Mouse (Mus musculus) liver, embryonic 16.5 days (tissue): ENCODE data around the gene Vwce. TPM values are rescaled to one million over a fixed set of nuclear protein-coding genes. Genes with fewer than 3 reads are reported as not detected.
A peak's percentile ranks its signal among the peaks of the same experiment; 100 is the strongest.

Experiments
- ATAC-seq: fragments of 200-750 bp; cut with Nextera tagmentation; 2 replicates; pipeline ENCODE4 v1.8.0; 2017; ENCODE audit warnings: low read depth, mild to moderate bottlenecking, moderate number of reproducible peaks, moderate library complexity
- H3K27ac ChIP-seq: fragments of 300-500 bp; sonication (generic); 2 replicates; pipeline ENCODE4 v1.5.1; 2014; ENCODE audit warnings: mild to moderate bottlenecking, low read length
- H3K27me3 ChIP-seq: fragments of 300-500 bp; sonication (generic); 2 replicates; pipeline ENCODE4 v1.6.1; 2014; ENCODE audit warnings: low read depth, low read length, mixed read lengths; ENCODE audit not compliant: control insufficient read depth, insufficient read depth
- H3K36me3 ChIP-seq: fragments of 300-500 bp; sonication (generic); 2 replicates; pipeline ENCODE4 v1.6.1; 2014; ENCODE audit warnings: mild to moderate bottlenecking; ENCODE audit not compliant: control insufficient read depth, insufficient read depth
- H3K4me1 ChIP-seq: fragments of 300-500 bp; sonication (generic); 2 replicates; pipeline ENCODE4 v1.6.1; 2014; ENCODE audit warnings: low read depth, low read length, mixed read lengths; ENCODE audit not compliant: control insufficient read depth
- H3K4me2 ChIP-seq: fragments of 300-500 bp; sonication (generic); 2 replicates; pipeline ENCODE4 v1.6.1; 2014; ENCODE audit warnings: low read depth, low read length, mixed read lengths
- H3K4me3 ChIP-seq: fragments of 300-500 bp; sonication (generic); 2 replicates; pipeline ENCODE4 v1.5.1; 2014; ENCODE audit warnings: low read depth, mild to moderate bottlenecking, low read length
- H3K9ac ChIP-seq: fragments of 300-500 bp; sonication (generic); 2 replicates; pipeline ENCODE4 v1.6.1; 2014; ENCODE audit warnings: low read depth, low read length
- H3K9me3 ChIP-seq: fragments of 300-500 bp; sonication (generic); replicated peaks from 2 replicates; pipeline ENCODE4 v1.6.1; 2016; ENCODE audit warnings: low read length; ENCODE audit not compliant: control insufficient read depth
- WGBS: fragments of 180-500 bp; shearing (Covaris S2); extraction: QIAGEN DNeasy Blood & Tissue Kit; methylation state at CpG from one replicate; pipeline ENCODE4 v1.1.7; 2014; ENCODE audit not compliant: insufficient replicate concordance; 5-methylcytosine and 5-hydroxymethylcytosine counted together
- polyA plus RNA-seq: library from polyadenylated mRNA; unstranded; fragments of >200 nt; fragmentation: Nextera tagmentation; extraction: Ambion mirVana; gene quantifications from 2 replicates; pipeline ENCODE4 v1.2.1, GENCODE M21; 2015

Gene Vwce
- polyA plus RNA-seq, 1 experiment from 2014 or later, result 16.0 TPM

DNA sequence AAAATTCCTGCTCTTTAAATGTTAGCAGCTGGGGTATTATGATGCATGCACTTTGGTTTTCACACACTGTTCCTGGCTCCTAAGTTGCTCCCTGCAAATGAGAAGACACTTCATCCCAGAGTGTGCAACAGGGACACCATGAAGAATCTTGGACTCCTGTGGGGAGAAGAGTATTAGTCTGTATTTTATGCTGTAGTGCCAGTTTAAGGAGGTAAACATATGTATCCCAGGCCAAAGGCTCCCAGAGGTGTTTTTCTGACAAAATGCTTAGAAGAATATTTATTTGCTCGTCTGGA, 44.7 kb downstream of the Vwce start:
- Histone ChIP-seq H3K4me1 (peaks cover 7% of the 10 kb centered on the region), H3K4me3 (no peak overlapping the region), H3K9me3 (no peaks in the 10 kb centered on the region), H3K27ac (no peak overlapping the region), H3K9ac (no peak overlapping the region), H3K4me2 (no peak overlapping the region), H3K27me3 (no peaks in the 10 kb centered on the region), H3K36me3 (no peaks in the 10 kb centered on the region)
- WGBS, result 60% methylated on average over 1 of the region's 1 CpGs
- ATAC-seq, result no peak

DNA sequence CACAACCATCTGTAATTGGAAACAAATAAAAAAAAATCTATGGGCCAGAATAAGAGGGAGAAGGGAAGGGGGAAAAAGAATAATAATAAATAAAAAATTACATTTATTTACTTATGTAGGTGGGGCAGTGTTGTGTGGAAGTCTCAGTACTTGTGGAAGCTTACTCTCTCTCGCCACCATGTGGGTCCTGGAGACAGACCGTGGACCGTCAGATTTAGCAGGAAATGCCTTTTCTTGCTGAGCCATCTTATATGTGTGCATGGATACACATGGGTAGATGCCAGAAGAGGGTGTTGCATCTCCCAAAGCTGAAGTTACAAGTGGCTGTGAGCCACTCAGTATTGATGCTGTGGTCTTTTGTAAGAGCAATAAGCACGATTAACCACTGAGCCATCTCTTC, 47.6 kb downstream of the Vwce start:
- H3K4me2 ChIP-seq, result no peak overlapping the region
- H3K4me3 ChIP-seq, result no peak overlapping the region
- peaks cover 13% of the 10 kb centered on the region for H3K4me1 ChIP-seq
- H3K27ac ChIP-seq, result no peak overlapping the region
- no peaks in the 10 kb centered on the region for H3K36me3 ChIP-seq
- no peak overlapping the region for H3K9ac ChIP-seq
- no peak for ATAC-seq
- WGBS, result 35% methylated on average over 4 of the region's 4 CpGs
- H3K9me3 ChIP-seq, result no peaks in the 10 kb centered on the region
- no peaks in the 10 kb centered on the region for H3K27me3 ChIP-seq

DNA sequence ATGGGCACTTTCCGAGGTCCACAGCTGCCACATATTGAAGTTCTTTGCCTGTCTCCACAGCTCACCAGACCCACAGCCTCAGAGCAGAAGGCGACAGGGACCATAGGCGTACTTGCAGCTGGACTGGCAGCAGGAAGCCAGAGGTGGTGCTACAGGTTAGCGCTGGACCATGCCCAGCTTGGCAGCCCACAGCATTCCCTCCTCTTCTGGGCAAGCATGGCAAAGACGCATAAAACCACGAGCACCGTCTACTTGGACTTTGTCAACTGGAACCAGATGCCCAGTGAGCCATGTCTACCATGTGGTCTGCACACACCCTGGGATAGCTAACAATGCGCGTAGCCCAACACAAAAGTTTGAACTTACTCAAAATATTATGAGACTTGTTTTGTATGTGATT, 51.1 kb downstream of the Vwce start:
- Histone ChIP-seq H3K4me1 (peaks cover 22% of the 10 kb centered on the region), H3K4me3 (no peak overlapping the region), H3K36me3 (no peaks in the 10 kb centered on the region), H3K27me3 (no peaks in the 10 kb centered on the region), H3K27ac (no peak overlapping the region), H3K9me3 (no peaks in the 10 kb centered on the region), H3K9ac (no peak overlapping the region), H3K4me2 (no peak overlapping the region)
- 77% methylated on average over 9 of the region's 9 CpGs for WGBS
- no peak for ATAC-seq

DNA sequence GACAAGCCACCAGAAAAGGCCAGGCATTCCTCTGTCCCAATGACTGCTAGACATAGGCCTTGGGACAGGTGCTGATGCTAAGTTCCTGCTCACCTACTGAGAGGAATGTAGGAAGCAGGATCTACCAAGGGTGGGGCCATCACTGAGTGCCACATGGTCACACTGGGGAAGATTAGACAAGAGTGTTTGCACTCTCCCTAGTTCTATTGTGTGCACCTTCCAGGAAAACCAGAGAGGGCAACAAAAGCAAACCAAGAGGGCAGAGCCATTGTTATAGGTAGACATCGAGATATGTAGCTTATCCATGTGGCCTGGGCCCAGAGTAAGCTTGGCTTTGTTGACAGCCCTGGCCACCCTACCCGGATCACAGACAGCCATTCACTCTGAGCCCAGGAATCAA, 51.7 kb downstream of the Vwce start:
- H3K4me2 ChIP-seq, result no peak overlapping the region
- H3K9ac ChIP-seq, result no peak overlapping the region
- no peak for ATAC-seq
- H3K9me3 ChIP-seq, result no peaks in the 10 kb centered on the region
- no peak overlapping the region for H3K4me3 ChIP-seq
- WGBS, result 41% methylated on average over 2 of the region's 2 CpGs
- H3K36me3 ChIP-seq, result no peaks in the 10 kb centered on the region
- no peaks in the 10 kb centered on the region for H3K27me3 ChIP-seq
- peaks cover 29% of the 10 kb centered on the region for H3K4me1 ChIP-seq
- H3K27ac ChIP-seq, result no peak overlapping the region

DNA sequence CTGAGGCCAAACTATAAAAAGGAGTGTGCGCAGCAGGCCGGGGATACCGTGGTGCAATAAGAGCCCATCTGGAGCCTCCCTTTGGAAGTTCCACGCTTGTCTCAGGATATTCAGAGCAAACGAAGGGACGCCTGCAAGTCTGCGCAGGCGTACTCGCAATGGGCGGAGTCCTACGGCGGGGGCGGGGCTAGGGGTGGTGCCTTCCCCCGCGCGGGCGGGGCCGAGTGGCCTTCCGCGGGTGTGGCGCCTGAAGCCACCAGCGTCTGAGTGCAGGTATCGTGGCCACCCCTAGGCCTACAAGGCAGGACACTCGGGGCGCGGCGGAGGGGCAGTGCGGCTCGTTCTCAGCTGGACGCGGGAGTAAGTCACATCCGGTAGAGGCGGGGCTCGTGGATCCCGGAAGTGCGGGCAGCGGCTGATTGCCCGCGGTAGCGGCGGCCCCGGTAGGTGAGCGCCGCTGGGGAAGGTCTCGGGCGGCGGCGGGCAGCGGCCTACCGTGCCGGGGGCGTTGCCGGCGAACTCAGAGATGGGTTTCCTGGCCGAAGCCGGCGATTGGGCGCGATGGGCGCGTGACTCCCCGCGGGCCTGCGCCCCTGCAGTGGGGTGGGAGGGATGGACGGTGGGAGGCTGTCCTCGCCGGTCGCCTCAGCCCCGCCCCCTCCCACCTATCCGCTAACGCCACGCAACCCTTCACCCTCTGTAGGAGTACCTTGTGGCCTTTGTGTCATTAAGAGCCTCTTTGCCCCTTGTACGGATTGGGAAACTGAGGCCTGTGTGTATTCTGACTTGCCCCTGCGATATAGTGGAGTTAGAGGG, 54.7 kb downstream of the Vwce start, which contains the start of gene Vps37c:
Gene Vps37c (plus strand): TSS at position 199 of the 816 bp plus-strand sequence.
- Histone ChIP-seq H3K4me3 (peak within 1 kb of the TSS; percentile 88), H3K9ac (peak within 1 kb of the TSS; percentile 87), H3K27me3 (no peaks in the 10 kb centered on the region), H3K4me1 (peaks cover 48% of the 10 kb centered on the region), H3K4me2 (peak within 1 kb of the TSS; percentile 79), H3K36me3 (no peaks in the 10 kb centered on the region), H3K27ac (peak within 1 kb of the TSS; percentile 97), H3K9me3 (no peaks in the 10 kb centered on the region)
- 0% methylated on average over 73 of the region's 74 CpGs for WGBS
- ATAC-seq, result peak; percentile 92

DNA sequence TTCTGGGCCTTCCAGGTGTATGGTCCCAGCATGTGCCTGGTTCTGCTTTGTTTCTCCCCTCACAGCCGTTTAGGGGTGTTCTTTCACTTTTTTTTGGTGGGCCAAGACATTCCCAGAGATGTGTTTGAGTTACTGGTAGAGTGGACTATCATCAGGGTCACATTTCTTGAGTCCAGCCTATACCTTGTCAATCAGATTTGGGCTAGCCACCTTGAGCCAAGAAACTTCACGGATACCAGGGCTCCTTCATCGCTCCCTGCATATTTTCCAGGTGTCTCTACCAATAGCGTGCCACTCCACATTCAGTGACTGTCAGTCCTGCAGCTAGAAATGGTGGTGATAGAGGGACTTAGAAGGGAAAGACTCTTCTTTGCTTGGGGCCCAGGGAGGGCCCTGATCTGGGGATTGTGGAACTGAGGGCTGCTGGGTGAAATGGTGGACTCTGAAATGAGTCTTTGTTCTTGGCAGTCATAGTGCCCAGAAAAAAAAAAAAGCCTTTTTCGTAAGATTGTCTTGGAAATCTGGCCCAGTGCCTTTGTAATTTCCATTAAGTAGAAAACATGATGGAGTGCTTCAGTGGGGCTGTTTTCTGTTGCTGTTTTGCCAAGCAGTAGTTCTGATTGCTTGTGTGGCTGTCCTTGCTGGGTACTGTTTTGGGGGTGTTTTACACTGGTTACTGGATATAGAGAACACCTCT, 55.6 kb downstream of the Vwce start:
- H3K27ac ChIP-seq, result peak overlapping the region; percentile 97
- H3K4me3 ChIP-seq, result peak overlapping the region; percentile 88
- 57% methylated on average over 5 of the region's 5 CpGs for WGBS
- peaks cover 48% of the 10 kb centered on the region for H3K4me1 ChIP-seq
- no peaks in the 10 kb centered on the region for H3K27me3 ChIP-seq
- peak overlapping the region; percentile 87 for H3K9ac ChIP-seq
- no peaks in the 10 kb centered on the region for H3K36me3 ChIP-seq
- ATAC-seq, result no peak
- H3K4me2 ChIP-seq, result peak overlapping the region; percentile 79
- H3K9me3 ChIP-seq, result no peaks in the 10 kb centered on the region

DNA sequence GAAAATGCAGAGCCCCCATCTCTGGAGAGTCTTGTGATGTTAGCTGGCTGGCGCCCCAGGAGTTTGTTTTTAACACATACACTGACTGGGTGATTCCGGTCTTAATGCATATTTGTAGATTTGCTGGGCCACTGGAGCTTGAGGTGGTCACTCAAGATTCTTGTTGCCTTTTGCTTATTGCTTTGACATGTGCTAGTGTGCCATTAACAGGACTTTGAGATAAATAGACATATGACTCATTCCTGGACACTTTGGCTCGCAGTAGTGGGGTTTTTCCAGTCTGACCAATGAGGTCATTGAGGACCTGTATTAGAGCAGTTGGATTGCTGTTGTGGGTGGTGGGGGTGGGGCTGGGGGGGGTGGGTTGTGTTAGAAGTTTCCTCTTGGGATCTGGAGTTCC, 56.3 kb downstream of the Vwce start:
- H3K4me2 ChIP-seq, result peak overlapping the region; percentile 79
- H3K4me1 ChIP-seq, result peaks cover 50% of the 10 kb centered on the region
- 66% methylated on average over 3 of the region's 3 CpGs for WGBS
- no peak overlapping the region for H3K9ac ChIP-seq
- no peak for ATAC-seq
- no peaks in the 10 kb centered on the region for H3K9me3 ChIP-seq
- peak overlapping the region; percentile 88; the same call in 1 of the 2 replicates for H3K4me3 ChIP-seq
- H3K27ac ChIP-seq, result peak overlapping the region; percentile 97
- H3K36me3 ChIP-seq, result no peaks in the 10 kb centered on the region
- no peaks in the 10 kb centered on the region for H3K27me3 ChIP-seq

DNA sequence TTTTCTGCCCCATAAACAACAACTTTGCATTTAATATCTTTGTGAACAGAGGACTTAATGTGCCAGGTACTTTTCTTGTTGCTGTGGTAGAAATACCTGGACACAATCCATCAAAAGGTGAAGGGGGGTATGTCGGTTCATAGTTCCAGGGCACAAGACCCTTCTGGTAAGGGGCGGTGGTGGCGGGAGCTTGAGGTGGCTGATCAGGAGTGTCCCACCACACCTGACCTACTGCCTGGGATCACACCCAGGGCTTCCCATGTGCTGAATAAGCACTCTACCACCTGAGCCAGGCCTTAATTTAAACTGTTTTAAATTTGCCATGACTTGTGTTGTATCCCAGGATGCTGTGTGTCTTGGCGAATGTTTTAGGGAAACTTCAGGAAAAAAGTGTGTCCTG, 57.1 kb downstream of the Vwce start:
- 77% methylated on average over 4 of the region's 4 CpGs for WGBS
- Histone ChIP-seq H3K27me3 (no peaks in the 10 kb centered on the region), H3K36me3 (no peaks in the 10 kb centered on the region), H3K9ac (0 out of 2 replicates have a peak overlapping the region, but pooled peaks have one; percentile 5), H3K4me2 (0 out of 2 replicates have a peak overlapping the region, but pooled peaks have one; percentile 32), H3K9me3 (no peaks in the 10 kb centered on the region), H3K4me1 (peaks cover 53% of the 10 kb centered on the region), H3K27ac (peak overlapping the region; percentile 36), H3K4me3 (no peak overlapping the region)
- ATAC-seq, result no peak

DNA sequence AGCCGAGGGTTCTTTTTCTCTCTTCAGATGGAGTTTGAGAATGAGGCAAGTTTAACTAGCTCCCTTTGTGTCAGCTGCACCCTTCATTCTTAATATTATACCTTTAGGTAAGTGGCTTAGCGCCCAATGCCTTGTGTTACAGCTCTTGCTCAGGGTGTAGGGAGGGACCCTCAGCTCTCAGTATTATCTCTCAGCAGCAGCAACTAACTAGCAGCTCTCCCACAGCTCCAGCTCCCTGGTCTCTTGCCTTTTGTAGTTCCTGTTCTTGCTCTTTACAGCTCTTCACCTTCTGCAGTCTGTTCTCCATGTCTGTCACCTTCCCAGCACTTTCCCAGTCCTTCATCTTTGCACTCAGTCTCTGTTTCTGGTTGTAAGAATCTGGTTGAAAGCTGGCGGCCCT, 57.6 kb downstream of the Vwce start:
- 26% methylated on average over 3 of the region's 3 CpGs for WGBS
- peak overlapping the region; percentile 54 for H3K27ac ChIP-seq
- no peaks in the 10 kb centered on the region for H3K9me3 ChIP-seq
- no peaks in the 10 kb centered on the region for H3K27me3 ChIP-seq
- ATAC-seq, result no peak
- no peaks in the 10 kb centered on the region for H3K36me3 ChIP-seq
- H3K4me1 ChIP-seq, result peaks cover 54% of the 10 kb centered on the region
- peak overlapping the region; percentile 30; the same call in 1 of the 2 replicates for H3K9ac ChIP-seq
- H3K4me3 ChIP-seq, result no peak overlapping the region
- peak overlapping the region; percentile 32 for H3K4me2 ChIP-seq
